Mouse (Mus musculus) stomach, embryonic 16.5 days (tissue): ENCODE measurements around the gene Eed. TPM values are rescaled to one million over a fixed set of nuclear protein-coding genes. Genes with fewer than 3 reads are reported as not detected.
"Not testable (repeated sequence)": the region's sequence is repeated elsewhere in the genome, so short reads cannot be mapped to it uniquely, and the experiment has no call there.

Experiments used
- ATAC-seq: fragments of 200-750 bp; cut with Nextera tagmentation; 2 replicates; pipeline ENCODE4 v1.8.0; 2017; ENCODE audit warnings: moderate number of reproducible peaks, moderate TSS enrichment; ENCODE audit not compliant: insufficient read depth, low FRiP score
- H3K27ac ChIP-seq: fragments of 300-500 bp; sonication (generic); 2 replicates; pipeline ENCODE4 v1.5.1; 2014; ENCODE audit warnings: low read length
- H3K27me3 ChIP-seq: fragments of 300-500 bp; sonication (generic); 2 replicates; pipeline ENCODE4 v1.6.1; 2014; ENCODE audit warnings: low read length, control low read depth, mixed read lengths; ENCODE audit not compliant: control insufficient read depth, insufficient read depth
- H3K36me3 ChIP-seq: fragments of 300-500 bp; sonication (generic); 2 replicates; pipeline ENCODE4 v1.6.1; 2014; ENCODE audit warnings: low read length; ENCODE audit not compliant: control insufficient read depth, insufficient read depth
- H3K4me1 ChIP-seq: fragments of 300-500 bp; sonication (generic); 2 replicates; pipeline ENCODE4 v1.6.1; 2014; ENCODE audit warnings: low read length, control low read depth, mixed read lengths; ENCODE audit not compliant: control insufficient read depth, insufficient read depth
- H3K4me2 ChIP-seq: fragments of 300-500 bp; sonication (generic); 2 replicates; pipeline ENCODE4 v1.6.1; 2014; ENCODE audit warnings: low read depth, low read length, mixed read lengths
- H3K4me3 ChIP-seq: fragments of 300-500 bp; sonication (generic); replicated peaks from 2 replicates; pipeline ENCODE4 v1.5.1; 2014; ENCODE audit warnings: mild to moderate bottlenecking, low read length
- H3K9ac ChIP-seq: fragments of 300-500 bp; sonication (generic); 2 replicates; pipeline ENCODE4 v1.6.1; 2014; ENCODE audit warnings: low read length
- H3K9me3 ChIP-seq: fragments of 300-500 bp; sonication (generic); replicated peaks from 2 replicates; pipeline ENCODE4 v1.6.1; 2016; ENCODE audit warnings: low read length, control low read depth; ENCODE audit not compliant: control insufficient read depth
- WGBS: fragments of 180-500 bp; shearing (Covaris S2); extraction: QIAGEN DNeasy Blood & Tissue Kit; methylation state at CpG from one replicate; pipeline ENCODE4 v1.1.7; 2014; 5-methylcytosine and 5-hydroxymethylcytosine counted together
- polyA plus RNA-seq: library from polyadenylated mRNA; unstranded; fragments of >200 nt; fragmentation: Nextera tagmentation; extraction: Ambion mirVana; gene quantifications from 2 replicates; pipeline ENCODE4 v1.2.1, GENCODE M21; 2015

The Eed gene
- polyA plus RNA-seq, 1 experiment from 2014 or later: 51.0 TPM

DNA sequence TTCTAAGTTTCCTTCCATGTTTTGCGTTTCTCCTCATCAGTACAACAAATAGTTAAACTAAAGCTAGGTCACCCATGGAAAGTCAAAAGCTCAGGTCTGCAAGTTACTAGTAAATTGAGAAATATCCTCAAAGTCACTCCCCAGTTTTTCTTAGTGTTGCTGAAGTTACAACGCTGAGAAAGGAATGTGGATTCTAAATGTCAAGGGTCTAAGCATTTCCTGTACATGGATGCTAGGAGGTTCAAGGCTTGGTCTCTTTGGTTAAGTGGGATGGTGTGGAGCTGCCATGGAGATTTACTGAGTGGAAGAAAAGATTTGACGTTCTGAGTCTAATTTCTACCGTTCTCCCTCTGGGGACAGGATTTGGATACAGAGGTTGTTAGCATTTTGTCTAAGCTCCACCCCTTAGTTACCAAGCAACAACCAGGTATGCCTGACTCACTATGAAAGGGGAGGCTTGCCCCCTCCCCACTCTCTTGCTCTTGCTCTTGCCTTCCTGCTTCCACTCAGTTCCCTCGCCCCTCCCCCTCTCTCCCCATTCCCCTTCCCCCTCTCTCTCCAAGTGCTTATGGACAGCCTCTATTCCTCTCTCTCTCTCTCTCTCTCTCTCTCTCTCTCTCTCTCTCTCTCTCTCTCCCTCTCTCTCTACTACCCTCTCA lies 36.3 kb upstream of the Eed start:
- no peaks in the 10 kb centered on the region for H3K9me3 ChIP-seq
- no peaks in the 10 kb centered on the region for H3K36me3 ChIP-seq
- H3K9ac ChIP-seq: no peak overlapping the region
- H3K4me1 ChIP-seq: 0 out of 2 replicates have a peak, but pooled peaks cover 3% of the 10 kb centered on the region
- no peaks in the 10 kb centered on the region for H3K27me3 ChIP-seq
- H3K27ac ChIP-seq: no peak overlapping the region
- 0 out of 2 replicates have a peak, but pooled peaks have one; percentile 27 for ATAC-seq
- no peak overlapping the region for H3K4me2 ChIP-seq
- no peak overlapping the region for H3K4me3 ChIP-seq
- 25% methylated on average over 5 of the region's 5 CpGs for WGBS

DNA sequence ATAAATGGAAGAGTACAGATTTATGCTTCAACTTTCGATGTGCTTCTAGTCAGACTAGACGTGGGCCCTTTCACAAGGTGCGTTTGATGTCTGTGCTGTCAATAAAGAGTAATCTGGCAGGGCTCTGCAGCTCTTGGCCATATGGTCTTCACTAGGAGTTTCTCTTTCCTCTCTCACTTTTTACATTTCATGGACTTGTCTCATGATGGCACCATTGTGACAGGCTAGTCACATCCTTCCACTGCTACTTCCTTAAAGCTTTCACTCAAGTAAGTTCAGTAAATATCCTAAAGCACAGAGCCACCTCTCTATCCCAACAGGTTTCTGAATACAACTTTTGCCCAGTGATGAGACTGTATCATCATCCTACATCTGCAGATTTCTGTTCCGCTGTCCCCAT lies 35.7 kb upstream of the Eed start:
- no peaks in the 10 kb centered on the region for H3K36me3 ChIP-seq
- 0 out of 2 replicates have a peak, but pooled peaks cover 3% of the 10 kb centered on the region for H3K4me1 ChIP-seq
- ATAC-seq: no peak
- 67% methylated on average over 4 of the region's 4 CpGs for WGBS
- H3K4me3 ChIP-seq: no peak overlapping the region
- no peaks in the 10 kb centered on the region for H3K27me3 ChIP-seq
- H3K4me2 ChIP-seq: no peak overlapping the region
- no peak overlapping the region for H3K9ac ChIP-seq
- H3K9me3 ChIP-seq: no peaks in the 10 kb centered on the region
- H3K27ac ChIP-seq: no peak overlapping the region

DNA sequence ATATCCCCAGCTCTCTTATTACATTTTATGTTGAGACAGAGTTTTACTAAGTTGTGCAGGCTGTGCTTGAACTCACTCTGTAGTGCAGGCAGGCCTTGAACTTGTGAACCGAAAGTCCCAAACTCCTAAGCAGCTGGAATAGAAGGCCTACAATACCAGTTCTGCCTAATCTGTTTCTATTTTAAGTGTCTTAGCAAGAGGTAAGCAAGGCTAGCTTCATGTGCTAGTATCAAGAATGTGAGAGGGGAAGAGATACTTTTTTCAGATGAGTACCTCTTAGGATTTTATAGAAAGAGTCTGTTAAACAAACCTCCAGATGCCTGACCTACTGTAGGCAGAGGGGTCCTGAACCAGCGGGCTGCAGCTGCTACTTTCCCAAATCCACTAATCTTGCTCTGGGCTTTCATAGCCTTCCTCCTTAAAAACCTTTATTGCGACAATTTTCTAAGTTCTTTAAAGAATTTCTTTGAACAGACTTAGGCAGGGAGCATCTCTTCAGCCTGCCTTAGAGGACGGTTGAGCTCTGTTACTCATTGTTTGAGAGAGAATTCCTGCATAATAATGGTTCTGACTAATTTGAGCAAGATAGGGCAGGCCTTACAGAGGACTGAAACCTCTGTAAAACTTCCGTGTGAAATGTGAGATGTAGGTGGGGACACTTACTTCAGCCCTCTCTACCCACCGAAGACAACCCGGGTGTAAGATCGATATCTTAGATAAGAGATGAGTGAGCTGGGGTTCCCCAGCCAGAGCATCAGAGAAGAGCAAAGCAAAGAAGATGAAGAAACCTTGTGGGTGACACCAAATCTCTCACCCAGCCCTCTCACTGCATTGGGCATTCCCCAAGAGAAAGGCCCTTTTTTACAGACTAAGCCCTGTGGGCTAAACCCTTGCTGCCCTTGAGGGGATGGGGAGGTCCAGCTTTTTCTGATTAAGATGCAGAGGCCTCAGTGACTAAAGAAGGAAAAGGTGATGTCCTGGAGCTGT lies 26.2 kb upstream of the Eed start:
- 49% methylated on average over 8 of the region's 8 CpGs for WGBS
- no peak for ATAC-seq
- no peak overlapping the region for H3K4me2 ChIP-seq
- H3K9ac ChIP-seq: no peak overlapping the region; the same call in 1 of the 2 replicates
- H3K4me1 ChIP-seq: no peaks in the 10 kb centered on the region
- H3K9me3 ChIP-seq: no peaks in the 10 kb centered on the region
- no peaks in the 10 kb centered on the region for H3K36me3 ChIP-seq
- no peaks in the 10 kb centered on the region for H3K27me3 ChIP-seq
- H3K4me3 ChIP-seq: no peak overlapping the region
- no peak overlapping the region for H3K27ac ChIP-seq

DNA sequence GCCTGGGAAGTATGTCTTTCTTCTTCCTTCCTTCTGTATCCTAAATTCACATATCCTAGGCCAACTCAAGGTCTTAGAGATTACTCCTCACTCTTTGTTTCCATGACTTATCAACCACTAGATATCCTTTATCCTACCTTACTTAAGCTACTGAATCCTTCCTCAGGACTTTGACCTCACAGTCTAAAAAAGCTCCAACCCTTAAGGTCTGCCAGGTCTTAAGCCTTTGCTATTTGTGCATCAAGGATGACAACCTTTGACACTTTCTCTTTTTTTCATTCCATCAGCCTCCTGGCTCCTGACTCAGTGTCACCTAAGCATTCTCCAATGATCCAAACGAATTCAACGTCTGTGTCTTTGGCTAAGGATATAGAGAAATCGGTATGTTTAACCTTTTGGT lies 24.0 kb upstream of the Eed start:
- H3K27me3 ChIP-seq: no peaks in the 10 kb centered on the region
- no peaks in the 10 kb centered on the region for H3K4me1 ChIP-seq
- no peaks in the 10 kb centered on the region for H3K36me3 ChIP-seq
- H3K27ac ChIP-seq: no peak overlapping the region
- no peak overlapping the region for H3K4me2 ChIP-seq
- H3K4me3 ChIP-seq: no peak overlapping the region
- 85% methylated on average over 3 of the region's 3 CpGs for WGBS
- H3K9ac ChIP-seq: no peak overlapping the region
- no peaks in the 10 kb centered on the region for H3K9me3 ChIP-seq
- no peak for ATAC-seq

DNA sequence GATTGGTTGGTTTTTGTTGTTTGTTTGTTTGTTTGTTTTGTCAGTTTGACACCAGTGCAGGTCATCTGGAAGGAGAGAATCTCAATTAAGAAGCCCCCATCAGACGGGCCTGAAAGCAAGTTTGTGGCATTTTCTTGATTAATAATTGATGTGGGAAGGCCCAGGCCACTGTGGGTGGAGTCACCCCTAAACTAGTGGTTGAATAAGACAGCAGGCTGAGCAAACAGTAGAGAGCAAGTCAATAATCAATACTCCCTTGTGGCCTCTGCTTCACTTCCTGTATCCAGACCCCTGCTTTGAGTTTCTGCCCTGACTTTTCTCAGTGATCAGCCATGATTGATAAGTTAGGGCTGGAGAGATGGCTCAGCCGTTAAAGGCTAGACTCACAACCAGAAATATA lies 21.6 kb upstream of the Eed start:
- 32% methylated on average over 2 of the region's 2 CpGs for WGBS
- H3K9ac ChIP-seq: no peak overlapping the region
- no peak overlapping the region for H3K4me2 ChIP-seq
- no peak overlapping the region for H3K27ac ChIP-seq
- no peaks in the 10 kb centered on the region for H3K27me3 ChIP-seq
- no peaks in the 10 kb centered on the region for H3K9me3 ChIP-seq
- H3K4me1 ChIP-seq: no peaks in the 10 kb centered on the region
- no peaks in the 10 kb centered on the region for H3K36me3 ChIP-seq
- H3K4me3 ChIP-seq: no peak overlapping the region
- no peak for ATAC-seq

DNA sequence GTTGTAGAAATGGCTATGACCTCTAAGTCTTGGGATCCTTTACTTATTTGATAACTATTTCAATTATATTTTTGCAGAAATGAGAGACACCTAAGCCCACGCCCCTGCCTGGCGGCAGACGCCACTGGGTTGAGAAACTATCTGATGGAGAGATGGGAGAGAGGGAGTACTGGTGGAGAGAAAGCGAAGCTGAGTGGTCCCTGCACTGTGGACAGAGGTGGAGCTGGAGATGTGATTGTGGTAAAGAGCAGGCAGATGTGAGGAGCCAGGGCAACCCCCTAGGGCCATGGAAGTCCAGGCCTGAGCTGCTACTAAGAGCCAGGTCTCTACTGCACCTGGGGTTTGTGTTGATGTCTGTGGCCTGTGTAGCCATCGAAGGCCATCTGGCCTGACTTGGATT lies 18.7 kb upstream of the Eed start:
- 89% methylated on average over 5 of the region's 5 CpGs for WGBS
- Histone ChIP-seq H3K36me3 (no peaks in the 10 kb centered on the region), H3K4me1 (no peaks in the 10 kb centered on the region), H3K9me3 (no peaks in the 10 kb centered on the region), H3K27me3 (no peaks in the 10 kb centered on the region), H3K4me2 (no peak overlapping the region), H3K9ac (no peak overlapping the region), H3K27ac (no peak overlapping the region), H3K4me3 (no peak overlapping the region)
- no peak for ATAC-seq

DNA sequence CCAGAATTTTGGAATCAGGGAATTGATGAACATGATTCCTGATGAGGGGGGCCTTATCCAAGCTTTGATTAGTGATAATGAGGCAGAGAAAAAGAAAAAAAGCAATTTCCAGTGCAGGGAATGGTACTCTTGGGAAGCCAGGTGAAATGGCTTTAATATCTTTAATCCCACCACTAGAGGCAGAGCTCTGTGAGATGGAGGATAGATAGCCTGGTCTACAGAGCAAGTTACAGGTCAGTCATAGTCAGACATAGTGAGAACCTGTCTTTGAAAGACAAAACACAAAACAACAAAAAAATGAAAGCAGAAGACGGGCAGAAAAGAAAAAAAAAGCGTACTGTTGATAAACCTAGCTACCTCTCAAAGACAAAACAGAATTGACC lies 17.8 kb upstream of the Eed start:
- Histone ChIP-seq H3K36me3 (no peaks in the 10 kb centered on the region), H3K27ac (no peak overlapping the region), H3K4me3 (no peak overlapping the region), H3K4me2 (no peak overlapping the region), H3K9ac (no peak overlapping the region), H3K27me3 (no peaks in the 10 kb centered on the region), H3K9me3 (no peaks in the 10 kb centered on the region), H3K4me1 (no peaks in the 10 kb centered on the region)
- WGBS: 86% methylated on average over 2 of the region's 2 CpGs
- ATAC-seq: no peak

DNA sequence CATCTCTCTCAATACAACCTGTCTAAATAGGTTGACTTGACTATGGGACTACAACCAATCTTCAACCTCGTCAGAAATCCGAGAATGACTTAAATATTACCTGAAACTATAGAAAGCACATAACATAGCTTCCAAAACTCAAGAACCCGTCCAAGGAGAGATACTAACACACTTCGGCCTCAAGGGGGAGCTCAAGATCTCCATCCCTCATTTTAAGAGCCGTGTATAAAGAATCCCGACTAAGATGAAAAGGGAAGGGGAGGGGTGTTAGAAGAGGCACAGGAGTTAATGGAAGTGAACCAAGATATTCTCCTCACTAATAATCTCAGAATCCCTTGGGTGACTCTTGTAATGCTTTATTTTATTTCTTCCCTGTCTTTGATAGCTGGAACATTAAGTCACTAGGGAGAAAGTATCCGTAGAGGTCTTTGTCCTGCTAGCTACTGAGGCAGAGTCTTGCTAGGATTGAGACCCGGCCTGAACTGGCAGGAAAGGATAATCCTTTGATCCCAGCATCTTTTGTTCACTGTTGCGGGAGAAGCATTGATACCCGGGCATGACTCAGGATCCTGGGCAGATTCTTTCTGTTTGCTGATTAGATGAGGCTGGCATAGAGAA lies 17.3 kb upstream of the Eed start:
- WGBS: 19% methylated on average over 10 of the region's 10 CpGs
- no peak overlapping the region for H3K27ac ChIP-seq
- peak; percentile 47; the same call in 1 of the 2 replicates for ATAC-seq
- no peak overlapping the region for H3K9ac ChIP-seq
- H3K4me2 ChIP-seq: no peak overlapping the region
- H3K36me3 ChIP-seq: no peaks in the 10 kb centered on the region
- no peaks in the 10 kb centered on the region for H3K9me3 ChIP-seq
- no peaks in the 10 kb centered on the region for H3K4me1 ChIP-seq
- H3K4me3 ChIP-seq: no peak overlapping the region
- no peaks in the 10 kb centered on the region for H3K27me3 ChIP-seq

DNA sequence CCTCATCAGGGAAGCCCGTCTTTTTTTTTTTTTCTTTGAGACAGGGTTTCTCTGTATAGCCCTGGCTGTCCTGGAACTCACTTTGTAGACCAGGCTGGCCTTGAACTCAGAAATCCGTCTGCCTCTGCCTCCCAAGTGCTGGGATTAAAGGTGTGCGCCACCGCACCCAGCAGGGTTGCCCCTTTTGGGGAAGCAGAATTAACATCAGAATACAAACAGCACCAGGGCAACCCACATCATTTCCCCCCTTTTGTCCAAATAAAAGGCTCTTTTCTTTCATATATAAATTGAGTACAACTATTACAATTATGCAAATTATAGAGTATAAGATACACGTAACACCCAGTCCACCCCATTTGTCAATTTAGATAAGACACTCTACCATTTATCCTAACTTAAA lies 16.7 kb upstream of the Eed start:
- not testable (repeated sequence) for H3K4me3 ChIP-seq, H3K9me3 ChIP-seq, H3K36me3 ChIP-seq, H3K27me3 ChIP-seq, ATAC-seq, H3K27ac ChIP-seq, H3K9ac ChIP-seq, H3K4me1 ChIP-seq, H3K4me2 ChIP-seq
- 30% methylated on average over 5 of the region's 5 CpGs for WGBS
